Comparison of ENCODE assay signal across 10 mouse cellular contexts in the genomic region with DNA sequence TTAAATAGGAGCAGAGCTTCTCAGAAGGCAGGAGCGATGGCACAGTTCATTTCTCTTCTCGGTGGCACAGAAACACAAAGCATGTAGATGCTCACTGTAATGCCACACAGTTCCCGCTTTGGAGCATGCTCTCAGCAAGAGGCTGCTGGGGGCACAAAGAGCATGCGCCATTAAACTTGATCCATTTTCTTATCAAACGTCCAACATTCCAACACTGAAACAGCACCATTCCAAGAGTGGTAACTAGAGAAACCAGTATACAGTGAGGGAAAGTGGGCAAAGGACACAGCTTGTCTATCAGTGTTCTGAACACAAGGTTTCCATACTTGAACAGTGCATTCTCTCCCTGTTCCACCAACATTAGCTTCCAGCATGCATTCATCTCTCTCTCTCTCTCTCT.
A peak's percentile ranks its signal among the peaks of the same experiment; 100 is the strongest.
DNase-seq lines count a peak whose midpoint lies in the region; ATAC-seq and TF ChIP-seq lines count a peak whose summit lies in the region.
"Had no signal": no experiment of that assay in that cellular context is flagged by ENCODE, and none has a peak within 500 bp of the region (broad histone marks: within the 10 kb centered on the region; RNA-seq: fewer than 3 reads in every experiment).

No protein-coding gene starts in this region.

- H3K4me3 ChIP-seq in lung, embryonic 14.5 days (ENCODE audit: low read depth, low read length) = peak overlapping the region; percentile 100
- H3K4me3 ChIP-seq in lung, adult 2 months (replicated peaks; ENCODE audit: extremely low read depth, low read depth, low read length) = no peak overlapping the region
- H3K4me3 ChIP-seq in hindbrain, embryonic 15.5 days = peak overlapping the region; percentile 58
- H3K4me3 ChIP-seq in small intestine, adult 2 months (ENCODE audit: low read depth, low read length) = no peak overlapping the region
- H3K4me3 ChIP-seq: myocyte had no signal

- DNase-seq in cerebellum, adult 11-12 months = peak; percentile 48
- DNase-seq in cerebellum, adult 11 months = no peak
- DNase-seq in lung, embryonic 14.5 days = peak; percentile 71
- no peak for DNase-seq in lung, adult 2 months
- no peak for DNase-seq in thymus, postnatal 4 days
- no peak for DNase-seq in spleen, postnatal 14 days (ENCODE audit: low spot score in 2 of 2)
- DNase-seq: thymus, postnatal 36 days had no signal

- H3K4me1 ChIP-seq in lung, embryonic 14.5 days (ENCODE audit: insufficient read depth) = peaks cover 28% of the 10 kb centered on the region
- H3K4me1 ChIP-seq in lung, adult 2 months (ENCODE audit: control insufficient read depth, insufficient read depth, low read length) = peaks cover 40% of the 10 kb centered on the region
- H3K4me1 ChIP-seq in hindbrain, embryonic 15.5 days (replicated peaks) = peaks cover 9% of the 10 kb centered on the region
- H3K4me1 ChIP-seq in small intestine, adult 2 months (ENCODE audit: control insufficient read depth, insufficient read depth, insufficient read length, low read length) = peaks cover 8% of the 10 kb centered on the region; the same call in 1 of the 2 replicates

- H3K9me3 ChIP-seq in lung, embryonic 14.5 days (ENCODE audit: low read depth, low read length) = no peaks in the 10 kb centered on the region
- no peaks in the 10 kb centered on the region for H3K9me3 ChIP-seq in hindbrain, embryonic 15.5 days

- no peak for TF ChIP-seq CTCF in lung, embryonic 14.5 days (IDR thresholded peaks at IDR 0.05; ENCODE audit: low read depth)
- no peak for TF ChIP-seq CTCF in lung, adult 2 months (IDR thresholded peaks at IDR 0.05; ENCODE audit: insufficient read depth, low read length)
- TF ChIP-seq CTCF in small intestine, adult 2 months (IDR thresholded peaks at IDR 0.05; ENCODE audit: extremely low read depth, insufficient read length, insufficient replicate concordance, low read depth, low read length) = no peak

- peak overlapping the region; percentile 80 for H3K27ac ChIP-seq in lung, embryonic 14.5 days (ENCODE audit: low read depth)
- H3K27ac ChIP-seq in hindbrain, embryonic 15.5 days (replicated peaks) = peak overlapping the region; percentile 73
- peak overlapping the region; percentile 12; the same call in 1 of the 2 replicates for H3K27ac ChIP-seq in small intestine, adult 2 months (ENCODE audit: insufficient read depth, low read depth, low read length)

- no peak for TF ChIP-seq POLR2A in lung, adult 2 months (IDR thresholded peaks at IDR 0.05; ENCODE audit: borderline replicate concordance, extremely low read depth, low read depth, low read length)
- no peak for TF ChIP-seq POLR2A in small intestine, adult 2 months (IDR thresholded peaks at IDR 0.05; ENCODE audit: low read depth, low read length)

- H3K9ac ChIP-seq in lung, embryonic 14.5 days = peak overlapping the region; percentile 100
- H3K9ac ChIP-seq in hindbrain, embryonic 15.5 days = peak overlapping the region; percentile 50

- H3K4me2 ChIP-seq in lung, embryonic 14.5 days = peak overlapping the region; percentile 95
- H3K4me2 ChIP-seq in hindbrain, embryonic 15.5 days = peak overlapping the region; percentile 100

- WGBS in lung, embryonic 14.5 days = 42% methylated on average over 5 of the region's 5 CpGs
- 33% methylated on average over 5 of the region's 5 CpGs for WGBS in lung, adult 2 months
- 40% methylated on average over 5 of the region's 5 CpGs for WGBS in hindbrain, embryonic 15.5 days
- WGBS in small intestine, adult 2 months = 35% methylated on average over 5 of the region's 5 CpGs

- no peaks in the 10 kb centered on the region for H3K27me3 ChIP-seq in lung, embryonic 14.5 days (ENCODE audit: insufficient read depth, low read length)
- no peaks in the 10 kb centered on the region for H3K27me3 ChIP-seq in hindbrain, embryonic 15.5 days
- H3K27me3 ChIP-seq in small intestine, adult 2 months (ENCODE audit: control insufficient read depth, insufficient read depth, low read length) = no peaks in the 10 kb centered on the region

- 0 out of 2 replicates have a peak, but pooled peaks have one; percentile 47 for ATAC-seq in lung, embryonic 14.5 days (ENCODE audit: insufficient read depth)
- peak; percentile 51; the same call in 1 of the 2 replicates for ATAC-seq in hindbrain, embryonic 15.5 days (ENCODE audit: low FRiP score, low read depth)

- H3K36me3 ChIP-seq in lung, embryonic 14.5 days (ENCODE audit: insufficient read depth) = peaks cover 49% of the 10 kb centered on the region
- H3K36me3 ChIP-seq in hindbrain, embryonic 15.5 days = no peaks in the 10 kb centered on the region
- peaks cover 12% of the 10 kb centered on the region for H3K36me3 ChIP-seq in small intestine, adult 2 months (ENCODE audit: control insufficient read depth, insufficient read depth, low read length)

Comparison
In these comparisons a context has a peak if more than half of its experiments do, and no peak if none do; other contexts are left out.
1. DNase-seq: peak in cerebellum, adult 11-12 months (single experiment) and lung, embryonic 14.5 days (single experiment); none in cerebellum, adult 11 months (single experiment), lung, adult 2 months (single experiment), thymus, postnatal 4 days (single experiment) and spleen, postnatal 14 days (0 of 2).
2. H3K4me3 ChIP-seq: peak in lung, embryonic 14.5 days (single experiment) and hindbrain, embryonic 15.5 days (single experiment); none in lung, adult 2 months (single experiment) and small intestine, adult 2 months (single experiment).
3. H3K27ac ChIP-seq: peak in every context shown above with its lines; median percentile 80 in lung, embryonic 14.5 days; 73 in hindbrain, embryonic 15.5 days; 12 in small intestine, adult 2 months.